Mouse (Mus musculus): Measurements from ENCODE around the gene H2-Aa.
A peak's percentile ranks its signal among the peaks of the same experiment; 100 is the strongest.
"Not testable (repeated sequence)": the region's sequence is repeated elsewhere in the genome, so short reads cannot be mapped to it uniquely, and the experiment has no call there.

H2-Aa gene

DNA sequence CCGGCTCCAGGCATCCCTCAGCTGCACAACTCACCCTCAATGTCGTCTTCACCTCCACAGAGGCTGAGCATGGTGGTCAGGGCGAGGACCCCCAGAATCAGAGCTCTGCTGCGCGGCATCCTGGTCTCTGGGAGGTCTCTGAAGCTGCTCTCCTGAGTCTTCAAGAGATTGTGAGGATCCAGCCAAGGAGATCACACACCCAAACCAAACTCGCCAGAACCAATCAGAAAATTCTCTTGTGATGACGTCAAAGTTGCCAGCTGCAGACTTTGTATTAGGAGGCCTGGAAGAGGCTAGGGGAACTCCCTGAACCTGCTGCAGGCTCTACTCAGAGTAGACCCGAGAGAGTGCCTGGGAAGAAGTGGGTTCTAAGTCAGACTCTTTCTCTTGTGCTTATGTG, at the start of gene H2-Aa:
Gene H2-Aa (minus strand): TSS at position 176 of the 400 bp plus-strand sequence.
- DNase-seq (ENCODE audit: low read depth, low spot score) = peak; percentile 80

DNA sequence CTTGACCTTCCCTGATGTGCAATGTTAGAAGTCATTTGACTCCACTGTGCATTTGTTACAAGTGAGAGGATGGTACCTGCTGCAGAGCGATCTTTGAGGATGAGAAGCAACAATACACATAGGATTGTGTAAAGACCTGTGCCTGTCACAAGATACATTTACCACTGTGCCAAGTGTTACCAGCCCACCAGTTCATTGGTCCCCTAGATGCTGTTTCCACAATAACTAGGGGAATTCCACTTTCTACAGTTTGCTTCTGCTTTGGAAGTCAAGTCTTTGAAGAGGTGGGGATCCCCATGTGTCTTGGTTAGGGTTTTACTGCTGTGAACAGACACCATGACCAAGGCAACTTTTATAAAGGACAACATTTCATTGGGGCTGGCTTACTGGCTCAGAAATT, 43.6 kb upstream of the H2-Aa start:
- no peak for DNase-seq (ENCODE audit: low read depth, low spot score)

DNA sequence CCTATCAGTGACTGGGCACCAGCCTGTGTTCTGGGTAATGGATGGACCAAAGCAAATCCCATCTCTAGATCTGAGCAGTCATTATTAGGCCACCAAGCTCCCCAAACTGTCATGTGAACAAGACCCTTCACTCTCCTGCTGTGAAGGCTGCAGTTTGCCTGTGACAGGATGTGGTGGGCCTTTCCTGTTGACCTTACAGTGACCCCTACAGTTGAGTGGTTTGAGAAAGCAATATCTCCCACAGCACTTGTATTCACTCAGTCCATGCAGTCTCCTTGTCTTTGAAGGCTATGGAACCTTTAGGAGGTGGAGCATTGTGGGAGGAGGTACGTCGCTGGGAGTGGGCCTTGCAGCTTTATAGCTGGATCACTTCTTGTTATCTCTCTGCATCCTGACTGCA, 42.2 kb upstream of the H2-Aa start:
- no peak for DNase-seq (ENCODE audit: low read depth, low spot score)

DNA sequence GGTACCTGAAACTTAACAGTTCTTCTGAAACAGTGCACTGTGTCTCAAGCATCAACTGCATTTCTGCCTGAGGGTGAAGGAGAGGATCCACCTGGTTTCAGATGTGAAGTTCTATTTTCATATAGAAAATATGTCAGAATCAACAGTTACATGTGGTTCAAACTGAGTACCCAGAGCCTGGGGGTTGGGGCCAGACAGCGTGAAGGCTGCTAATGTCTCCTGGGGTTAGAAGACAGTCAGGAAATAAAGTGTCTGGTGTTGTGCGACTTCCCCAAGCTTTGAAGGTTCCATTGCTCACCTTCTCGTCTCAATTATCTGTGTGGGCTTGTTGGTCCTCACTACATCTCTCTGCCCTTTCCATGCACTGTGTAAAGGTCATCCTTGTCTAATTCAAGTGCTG, 38.8 kb upstream of the H2-Aa start:
- DNase-seq (ENCODE audit: low read depth, low spot score) = no peak

DNA sequence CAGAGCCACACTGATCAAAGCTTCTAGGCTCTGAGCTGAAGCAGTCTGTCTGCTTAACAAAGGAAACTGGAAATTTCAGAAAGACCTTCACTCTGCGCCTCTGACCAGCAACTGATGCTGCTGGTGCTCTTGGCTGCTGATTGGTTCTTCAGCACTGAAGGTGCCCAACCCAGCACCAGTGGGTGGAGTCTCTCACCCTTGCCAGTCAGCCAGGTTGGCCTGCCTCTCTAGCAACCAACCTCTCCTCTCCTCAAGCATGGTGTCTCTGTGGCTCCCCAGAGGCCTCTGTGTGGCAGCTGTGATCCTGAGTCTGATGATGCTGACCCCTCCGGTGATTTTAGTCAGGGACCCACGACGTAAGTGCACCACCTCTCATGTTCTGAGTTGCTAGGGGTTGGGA, 37.8 kb upstream of the H2-Aa start, which contains the start of gene H2-Eb2:
Gene H2-Eb2 (plus strand): TSS at position 230 of the 400 bp plus-strand sequence.
- no peak for DNase-seq (ENCODE audit: low read depth, low spot score)

DNA sequence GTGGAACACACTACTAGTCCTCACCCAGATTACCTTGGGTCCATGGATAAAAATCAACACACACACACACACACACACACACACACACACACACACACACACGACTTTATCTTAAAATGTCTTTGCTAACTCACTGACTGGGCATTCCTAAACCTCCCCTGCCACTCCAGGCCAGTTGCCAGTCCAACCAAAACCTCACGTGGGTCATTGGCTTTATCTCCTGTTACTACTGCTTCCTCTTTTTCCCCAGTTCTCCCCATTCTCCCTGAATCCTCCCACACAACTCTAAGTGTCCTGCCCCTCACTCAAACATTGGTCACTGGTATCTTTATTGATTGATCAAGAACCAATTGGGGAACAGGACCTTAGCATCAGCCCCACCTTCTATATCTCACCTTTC, 29.7 kb upstream of the H2-Aa start:
- no peak for DNase-seq (ENCODE audit: low read depth, low spot score)

DNA sequence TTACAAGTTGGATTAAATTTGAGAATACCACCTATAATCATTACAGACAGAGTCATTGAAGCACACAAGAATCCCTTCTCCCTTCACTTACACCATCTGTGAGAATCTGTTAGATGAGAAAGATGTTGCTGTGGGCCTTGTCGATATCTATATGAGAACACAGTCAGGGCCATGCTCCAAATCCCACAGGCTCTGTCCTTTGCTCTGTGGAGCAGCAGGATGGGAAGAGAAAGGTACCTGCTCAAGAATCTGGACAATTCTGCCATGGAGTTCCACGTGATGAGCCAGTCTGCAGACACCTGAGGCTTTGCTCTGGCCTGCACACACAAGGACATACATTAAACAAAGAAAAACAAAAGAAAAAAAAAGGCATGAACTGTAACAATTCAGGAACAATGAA, 29.1 kb upstream of the H2-Aa start:
- DNase-seq (ENCODE audit: low read depth, low spot score) = no peak

DNA sequence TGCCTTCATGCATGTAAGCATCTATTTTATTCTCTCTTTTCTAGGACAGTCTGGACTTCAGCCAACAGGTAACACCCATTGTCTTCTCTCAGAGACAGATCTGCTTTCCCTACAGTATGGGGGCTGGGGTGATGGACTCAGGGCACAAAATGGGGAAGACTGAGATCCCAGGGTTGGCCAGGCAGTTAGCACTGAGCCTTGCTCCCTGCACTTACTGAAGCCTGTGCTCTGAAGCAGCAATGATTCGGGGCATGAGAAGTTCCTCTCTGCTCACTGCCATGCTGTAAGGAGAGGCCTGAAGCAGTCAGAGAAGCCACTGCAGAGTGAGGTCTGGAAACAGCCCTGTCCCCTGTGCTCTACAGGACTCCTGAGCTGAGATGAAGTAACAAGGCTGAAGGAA, 27.9 kb upstream of the H2-Aa start:
- DNase-seq (ENCODE audit: low read depth, low spot score) = no peak

DNA sequence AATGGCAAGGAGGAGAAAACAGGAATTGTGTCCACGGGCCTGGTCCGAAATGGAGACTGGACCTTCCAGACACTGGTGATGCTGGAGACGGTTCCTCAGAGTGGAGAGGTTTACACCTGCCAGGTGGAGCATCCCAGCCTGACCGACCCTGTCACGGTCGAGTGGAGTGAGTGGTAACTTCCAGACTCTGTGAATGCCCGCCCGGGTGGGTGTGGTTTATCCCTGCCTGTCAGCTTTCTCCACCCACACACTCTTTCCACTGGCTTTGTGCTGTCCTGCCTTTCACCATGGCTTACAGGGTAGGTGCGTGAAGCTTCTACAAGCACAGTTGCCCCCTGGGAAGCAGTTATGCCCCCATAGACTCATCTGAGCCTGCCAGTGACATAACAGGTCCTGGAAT, 26.7 kb upstream of the H2-Aa start:
- no peak for DNase-seq (ENCODE audit: low read depth, low spot score)

DNA sequence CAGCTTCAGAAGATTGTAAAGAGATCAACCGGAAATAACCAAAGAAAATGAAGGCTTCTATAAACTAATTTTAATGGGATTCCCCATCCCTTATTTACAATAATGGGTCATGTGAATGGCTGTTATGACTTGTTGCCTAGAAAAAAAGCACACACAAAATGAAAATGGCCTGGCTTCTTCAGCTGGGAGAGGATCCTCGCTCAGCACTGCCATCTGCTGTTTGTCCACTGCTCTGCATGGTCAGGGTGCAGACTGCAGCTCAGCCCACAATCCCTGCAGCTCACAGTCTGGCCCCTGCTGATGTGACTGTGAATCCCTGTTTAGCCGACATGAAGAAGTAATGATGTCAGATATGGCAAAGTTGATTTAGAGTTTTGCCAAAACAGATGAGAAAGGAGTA, 25.8 kb upstream of the H2-Aa start:
- peak; percentile 76 for DNase-seq (ENCODE audit: low read depth, low spot score)

DNA sequence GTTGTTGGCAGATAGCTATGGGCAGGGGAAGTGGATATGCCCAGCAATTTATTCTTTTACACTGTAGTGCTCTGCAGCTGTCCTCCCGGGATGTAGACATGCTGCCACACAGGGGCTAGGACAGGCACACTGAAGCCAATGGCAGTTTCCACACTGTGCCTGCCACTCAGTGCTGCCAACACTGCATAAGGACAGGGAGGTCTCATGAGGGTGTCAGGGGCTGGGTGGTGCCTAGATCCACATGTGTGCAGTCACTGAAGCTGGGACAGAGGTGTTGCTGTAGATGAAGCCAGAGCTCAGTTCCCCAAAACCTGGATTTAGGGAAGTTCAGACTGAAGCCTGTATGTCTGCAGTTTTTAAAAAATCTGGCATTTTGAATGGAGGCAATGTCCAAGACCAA, 24.6 kb upstream of the H2-Aa start:
- DNase-seq (ENCODE audit: low read depth, low spot score) = no peak

DNA sequence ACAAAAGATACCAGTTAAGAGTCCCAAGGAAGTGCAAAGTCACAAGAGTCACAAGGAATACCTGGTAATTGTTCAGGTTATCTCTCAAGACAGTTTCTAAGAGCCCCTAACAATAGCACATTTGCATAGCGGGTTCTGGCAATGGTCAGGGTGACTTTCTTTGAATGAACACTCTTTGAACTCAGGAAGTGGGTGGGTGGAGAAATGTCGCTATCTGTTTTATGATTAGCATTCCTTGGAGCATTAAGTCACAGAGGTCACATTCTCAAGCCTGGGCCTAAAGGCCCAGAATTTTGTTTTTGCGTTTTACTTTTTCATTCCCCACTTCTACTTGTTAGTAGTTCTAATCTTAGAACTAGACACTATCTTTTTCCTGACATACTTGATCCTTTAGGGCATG, 22.9 kb upstream of the H2-Aa start:
- DNase-seq (ENCODE audit: low read depth, low spot score) = not testable (repeated sequence)

DNA sequence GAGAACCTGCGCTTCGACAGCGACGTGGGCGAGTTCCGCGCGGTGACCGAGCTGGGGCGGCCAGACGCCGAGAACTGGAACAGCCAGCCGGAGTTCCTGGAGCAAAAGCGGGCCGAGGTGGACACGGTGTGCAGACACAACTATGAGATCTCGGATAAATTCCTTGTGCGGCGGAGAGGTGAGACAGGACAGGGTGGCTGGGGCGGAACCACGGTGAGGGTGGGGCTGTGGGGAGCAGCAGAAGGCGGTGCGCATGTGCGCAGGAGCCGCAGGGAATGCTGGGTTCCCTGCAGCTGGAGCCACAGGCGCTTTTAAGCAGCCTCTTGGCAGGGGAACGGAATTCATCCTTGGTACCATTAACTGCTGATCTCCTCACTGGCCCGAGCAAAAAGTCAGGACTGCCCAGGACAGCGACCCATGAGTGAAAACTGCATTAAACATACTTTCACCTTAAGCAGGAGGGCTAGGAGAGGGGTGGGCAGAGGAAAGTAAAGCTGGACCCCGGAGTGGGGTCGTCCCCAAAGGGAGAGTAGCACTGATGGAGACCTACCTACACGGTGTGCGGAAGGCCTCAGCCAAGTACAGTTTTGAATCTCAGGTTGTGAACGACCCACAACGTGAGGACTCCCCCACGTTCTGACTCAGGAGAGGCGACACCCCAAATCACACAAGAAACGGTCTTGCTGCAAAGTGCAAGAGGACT, 22.2 kb upstream of the H2-Aa start:
- peak; percentile 61 for DNase-seq (ENCODE audit: low read depth, low spot score)

DNA sequence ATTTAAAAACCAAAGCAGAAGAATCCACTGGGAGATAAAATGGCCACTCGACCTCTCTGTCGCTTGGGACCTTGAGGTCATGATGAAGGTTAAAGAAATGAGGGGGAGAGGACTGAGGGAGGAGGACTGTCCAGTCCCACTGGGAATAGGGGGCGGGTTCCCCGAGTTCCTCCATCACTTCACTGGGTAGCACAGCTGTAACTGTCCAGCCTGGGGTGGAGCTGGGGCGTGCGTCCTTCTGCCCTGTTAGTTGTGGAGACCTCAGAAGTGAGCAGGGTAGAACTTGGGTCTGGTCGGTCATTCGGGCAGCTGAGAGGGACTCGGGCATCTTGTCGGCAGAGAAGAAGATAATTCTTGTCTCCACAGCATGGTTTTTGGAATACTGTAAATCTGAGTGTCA, 21.6 kb upstream of the H2-Aa start:
- no peak for DNase-seq (ENCODE audit: low read depth, low spot score)

DNA sequence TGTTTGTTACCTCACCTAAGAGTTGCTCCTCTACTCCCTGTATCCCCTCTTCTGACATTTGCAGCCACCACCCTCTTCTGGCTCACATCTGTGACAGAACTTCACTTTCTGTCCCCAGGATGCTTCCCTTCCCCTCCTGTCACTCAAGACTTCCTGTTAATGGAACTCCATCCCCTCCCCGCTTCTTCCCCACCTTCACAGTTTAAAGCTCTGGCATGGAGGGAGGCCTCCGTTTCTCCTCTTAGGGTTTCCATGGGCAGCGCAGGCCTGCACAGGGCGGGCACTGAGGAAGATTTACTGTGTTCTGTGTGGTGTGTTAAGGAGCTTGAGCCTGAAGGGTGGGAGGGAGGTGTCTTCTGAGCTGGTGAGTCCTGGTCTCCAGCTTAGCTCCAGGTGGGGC, 20.5 kb upstream of the H2-Aa start:
- DNase-seq (ENCODE audit: low read depth, low spot score) = no peak

DNA sequence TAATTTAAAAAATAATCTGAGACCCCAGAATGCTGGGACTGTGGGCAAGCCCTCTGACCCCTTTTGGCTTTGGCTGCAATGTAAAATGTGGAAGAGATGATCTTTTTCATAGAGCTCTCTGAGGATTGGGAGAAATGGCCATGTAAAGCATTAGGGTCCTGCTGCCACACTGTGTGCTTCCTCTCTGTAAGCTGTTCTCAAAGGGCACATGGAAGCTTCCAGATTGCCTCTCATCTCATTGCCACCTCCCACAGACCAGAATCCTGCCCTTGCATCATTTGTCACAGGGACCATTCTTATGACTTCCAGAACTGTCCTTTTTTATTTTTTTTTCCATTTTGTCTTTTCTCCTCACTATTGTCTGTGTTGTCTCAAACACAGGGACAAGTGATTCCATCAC, 19.6 kb upstream of the H2-Aa start:
- no peak for DNase-seq (ENCODE audit: low read depth, low spot score)

DNA sequence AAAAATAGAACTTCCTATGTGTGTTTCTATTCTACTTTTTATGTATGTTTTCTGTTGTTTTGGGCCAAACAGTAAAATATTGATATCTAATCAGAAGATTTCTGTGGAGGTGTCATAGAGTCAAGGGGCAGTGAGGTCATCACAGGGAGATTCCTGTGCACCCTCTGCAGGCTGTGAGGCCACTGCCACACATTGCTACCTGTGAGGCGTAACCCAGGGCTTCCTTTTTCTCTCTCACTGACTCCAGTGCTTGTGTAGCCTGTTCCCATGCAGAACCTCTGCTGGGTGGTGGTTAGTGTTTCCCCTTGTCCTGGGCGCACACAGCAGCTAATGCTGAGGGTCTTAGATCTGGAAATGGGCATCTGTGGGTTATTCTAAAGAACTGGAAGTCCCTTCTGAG, 18.8 kb upstream of the H2-Aa start:
- DNase-seq (ENCODE audit: low read depth, low spot score) = no peak

DNA sequence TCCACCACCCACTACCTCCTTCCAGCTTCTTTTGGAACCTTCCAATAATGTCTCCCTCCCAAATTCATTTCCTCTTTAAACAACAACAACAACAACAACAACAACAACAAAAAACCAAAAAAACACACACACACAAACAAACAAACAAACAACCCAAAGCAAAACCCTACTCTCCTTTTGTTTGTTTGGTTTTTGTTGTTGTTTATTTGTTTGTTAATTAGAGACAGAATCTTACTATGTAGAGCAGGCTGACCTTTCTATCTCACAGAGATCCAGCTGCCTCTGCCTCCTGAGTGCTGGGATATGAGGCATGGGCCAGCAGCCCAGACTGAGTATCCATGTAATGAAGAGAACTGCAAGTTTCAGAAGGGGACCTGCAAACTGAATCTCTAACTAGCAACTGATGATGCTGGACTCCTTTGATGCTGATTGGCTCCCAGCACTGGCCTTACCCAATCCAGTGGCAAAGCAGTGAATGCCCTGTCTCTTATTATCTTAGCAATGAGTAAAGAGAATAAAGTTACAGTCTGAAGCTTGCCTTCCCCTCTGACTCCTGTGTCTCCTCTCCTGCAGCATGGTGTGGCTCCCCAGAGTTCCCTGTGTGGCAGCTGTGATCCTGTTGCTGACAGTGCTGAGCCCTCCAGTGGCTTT, 17.9 kb upstream of the H2-Aa start, which contains the start of gene H2-Eb1:
Gene H2-Eb1 (plus strand): TSS at position 488 of the 651 bp plus-strand sequence.
- peak; percentile 86 for DNase-seq (ENCODE audit: low read depth, low spot score)

DNA sequence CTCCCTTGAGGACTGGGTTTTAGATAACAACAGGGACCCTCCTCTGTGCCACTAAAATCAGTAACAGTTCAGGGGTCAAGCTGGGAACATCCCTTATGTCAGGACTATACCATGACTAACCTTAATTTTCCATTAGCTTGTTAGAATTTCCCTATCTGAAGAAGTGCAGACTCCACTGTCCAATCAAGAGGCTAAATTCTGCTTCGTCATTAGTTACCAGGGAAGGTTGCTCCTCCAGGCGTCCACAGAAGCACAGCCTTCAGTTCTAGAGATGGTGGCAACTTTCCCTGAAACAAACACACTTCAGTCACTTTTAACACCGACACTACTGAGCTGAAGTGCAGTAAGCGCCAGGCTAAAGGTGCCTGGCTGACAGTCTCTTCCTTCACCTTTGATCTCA, 17.1 kb upstream of the H2-Aa start:
- DNase-seq (ENCODE audit: low read depth, low spot score) = peak; percentile 79

DNA sequence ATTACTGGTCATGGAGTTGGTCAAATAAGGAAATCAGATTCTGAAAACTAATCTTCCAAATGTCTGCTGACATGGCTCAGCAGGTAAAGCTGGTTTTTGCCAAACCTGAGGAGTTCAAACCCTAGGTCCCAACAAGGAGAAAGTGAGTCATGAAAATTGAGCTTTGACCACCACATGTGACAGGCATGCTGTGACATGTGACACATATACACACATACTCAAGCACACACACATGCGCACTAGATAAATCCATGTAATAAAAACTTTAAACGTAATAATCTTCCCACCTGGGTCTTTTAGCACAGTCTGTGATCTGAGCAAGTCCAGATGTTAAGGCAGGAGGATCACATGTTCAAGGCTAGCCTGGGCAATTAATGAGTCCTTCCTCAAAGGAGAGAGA, 16.2 kb upstream of the H2-Aa start:
- DNase-seq (ENCODE audit: low read depth, low spot score) = no peak

DNA sequence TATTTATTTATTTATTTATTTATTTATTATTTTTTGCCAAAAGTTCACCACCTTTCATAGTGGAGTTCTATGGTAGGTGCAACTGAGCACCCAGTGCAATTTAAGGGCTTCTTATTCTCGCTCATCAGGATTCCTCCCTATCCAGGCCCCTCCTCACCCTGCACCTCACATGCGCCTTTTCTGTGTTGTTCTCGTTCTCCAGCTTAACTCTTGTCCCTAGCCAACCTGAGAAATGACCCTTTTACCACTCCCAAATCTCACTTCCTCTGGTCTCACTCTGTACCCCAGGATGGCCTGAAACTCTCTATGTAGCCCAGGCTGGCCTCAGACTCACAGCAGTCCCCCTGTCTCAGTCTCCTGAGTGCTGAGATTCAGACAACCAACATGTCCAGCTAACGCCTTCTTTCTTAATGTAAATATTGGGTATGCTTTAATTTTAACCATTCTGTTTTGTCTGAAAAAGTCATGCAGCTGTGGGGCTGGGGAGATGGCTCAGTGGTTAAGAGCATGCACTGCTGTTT, 14.1 kb upstream of the H2-Aa start:
- no peak for DNase-seq (ENCODE audit: low read depth, low spot score)

DNA sequence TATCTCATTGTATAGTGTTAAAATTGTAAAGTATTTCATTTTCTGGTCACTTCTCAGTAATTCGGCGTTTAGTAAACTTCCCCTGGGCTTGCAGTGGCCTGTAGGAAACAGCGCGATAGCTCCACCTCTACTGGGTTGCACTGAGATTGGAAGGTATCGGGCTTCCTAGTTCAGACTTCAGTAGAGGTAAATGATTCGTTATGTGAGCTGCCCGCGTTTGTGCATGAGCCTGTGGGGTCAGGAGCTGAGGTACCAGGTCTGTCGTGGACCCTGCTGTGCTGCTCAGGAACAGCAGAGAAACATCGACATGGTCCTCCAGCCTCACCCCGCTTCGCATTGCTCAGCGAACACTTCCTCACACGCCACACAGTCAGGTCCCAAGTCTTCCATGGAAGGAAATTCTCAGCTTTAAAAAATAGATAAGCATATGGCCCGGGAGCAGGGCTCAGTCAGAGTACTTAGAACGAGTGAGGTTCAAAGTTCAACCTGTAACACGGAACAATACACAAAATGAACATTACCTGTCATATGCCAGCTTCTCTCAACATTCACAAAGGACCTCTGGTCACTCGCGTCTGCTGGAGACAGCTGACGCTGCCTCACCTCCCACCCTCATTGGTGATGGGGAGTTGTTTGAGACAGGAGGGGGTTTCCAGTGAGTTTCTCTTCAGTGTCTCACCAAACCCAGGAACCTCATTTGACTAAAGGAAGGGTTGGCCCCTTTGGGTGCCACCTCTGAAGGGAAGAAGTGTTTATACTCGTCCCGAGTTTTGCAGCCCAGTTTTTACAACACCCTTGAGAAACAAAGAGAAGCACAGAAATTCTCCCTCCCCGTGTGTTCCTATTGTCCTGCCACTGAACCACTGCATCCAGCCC, 13.3 kb upstream of the H2-Aa start:
- no peak for DNase-seq (ENCODE audit: low read depth, low spot score)

Measured in mesoderm, embryonic 11.5 days (tissue).